Mouse (Mus musculus): ENCODE measurements around the gene Celf2. TPM values are rescaled to one million over a fixed set of nuclear protein-coding genes. Genes with fewer than 3 reads are reported as not detected.

The Celf2 gene
- polyA plus RNA-seq (2012; ENCODE audit: low replicate concordance) = 1.5 and 2.4 TPM in 2 replicates

GRCm38 (mm10) chr2:7509463-7509862 is at the start of gene Celf2:
Celf2 (minus strand) TSS chr2:7509563.

All from leukemia stem cell, adult 10-12 weeks (primary cell).